Mouse (Mus musculus): ENCODE measurements around the gene Slc4a8. TPM values are rescaled to one million over a fixed set of nuclear protein-coding genes. Genes with fewer than 3 reads are reported as not detected.
A peak's percentile ranks its signal among the peaks of the same experiment; 100 is the strongest.

The Slc4a8 gene
- total RNA-seq (2021), result 10 to 100 TPM; 66.2 to 80.7 TPM

- DNase-seq (ENCODE audit: low spot score in 2 of 2), result peak; percentile 92 to 93
- intact Hi-C loops (cut with DNase I), result loop anchor here (10.0 kb wide), 1 partner anchor 223 kb away; no protein-coding TSS in a partner anchor
Observed at GRCm38 (mm10) chr15:100761419-100762185, at the start of gene Slc4a8. Gene Slc4a8, plus strand, starts transcription at chr15:100761747.

DNA sequence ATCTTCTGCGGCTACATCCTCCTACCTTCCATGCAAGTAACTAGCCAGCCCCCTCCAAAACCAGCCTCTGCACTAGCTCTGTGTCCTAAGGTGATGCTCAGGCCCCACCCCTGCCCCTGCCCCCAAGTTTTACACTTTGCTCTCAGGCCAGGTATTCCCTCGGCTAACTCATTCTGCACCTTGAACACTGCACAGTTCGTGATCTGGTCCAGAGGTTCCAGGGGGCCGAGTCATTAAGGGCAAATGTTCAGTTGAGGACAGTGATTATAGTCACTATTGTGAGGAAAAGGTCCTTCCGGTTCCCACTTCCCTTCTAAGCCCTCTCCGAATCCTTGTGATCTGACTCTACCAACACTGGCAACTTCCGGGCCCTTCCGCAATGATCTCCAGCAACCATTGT, 47.1 kb upstream of the Slc4a8 start:
- intact Hi-C loops (cut with DNase I), result no loop called here
- DNase-seq (ENCODE audit: low spot score in 2 of 2), result no peak

- DNase-seq (ENCODE audit: low spot score in 2 of 2), result no peak
- intact Hi-C loops (cut with DNase I), result no loop called here
Observed at GRCm38 (mm10) chr15:100715399-100715993, 46.1 kb upstream of the Slc4a8 start.

DNA sequence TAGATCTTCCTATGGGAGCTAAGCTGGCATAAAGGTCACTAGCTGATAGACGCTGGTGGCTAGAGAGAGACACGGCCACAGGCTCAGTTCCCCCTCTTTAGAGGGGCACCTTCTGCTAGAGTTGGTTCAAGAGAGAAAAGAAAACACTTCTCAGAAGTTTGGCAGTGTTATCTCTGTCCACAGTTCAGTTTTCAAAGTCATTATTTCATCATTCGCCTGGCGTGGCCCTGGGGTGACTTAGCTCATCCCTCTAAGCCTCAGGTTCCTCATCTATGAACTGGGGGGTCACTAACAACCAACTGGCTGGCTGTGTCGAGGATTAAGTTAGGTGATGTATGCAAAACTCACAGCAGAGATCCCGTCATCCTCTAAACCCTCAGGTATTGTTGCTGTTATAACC, 43.6 kb upstream of the Slc4a8 start:
- intact Hi-C loops (cut with DNase I), result no loop called here
- DNase-seq (ENCODE audit: low spot score in 2 of 2), result no peak

- no peak for DNase-seq (ENCODE audit: low spot score in 2 of 2)
- intact Hi-C loops (cut with DNase I), result no loop called here
Observed at GRCm38 (mm10) chr15:100718572-100718971, 43.0 kb upstream of the Slc4a8 start.

DNA sequence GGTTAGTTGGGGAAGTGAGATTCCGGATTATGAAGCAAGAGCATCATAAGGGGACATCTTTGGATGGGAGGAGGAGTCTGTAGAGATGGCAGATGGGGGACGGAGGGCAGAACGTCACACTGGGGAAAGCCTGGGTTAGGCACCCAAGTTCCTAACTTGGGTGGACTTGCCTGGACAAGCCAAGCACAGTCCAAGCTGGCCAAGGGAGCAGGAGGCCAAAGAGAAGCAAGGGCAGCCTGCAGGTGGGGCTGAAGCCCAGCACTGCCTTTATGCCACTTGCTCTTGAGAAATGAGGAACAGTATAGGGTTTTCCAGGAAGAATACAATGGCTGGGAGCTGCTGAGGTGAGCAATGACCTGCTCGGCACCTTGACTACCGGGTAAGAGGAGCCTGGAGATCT, 42.3 kb upstream of the Slc4a8 start:
- DNase-seq (ENCODE audit: low spot score in 2 of 2), result no peak
- intact Hi-C loops (cut with DNase I), result no loop called here

- intact Hi-C loops (cut with DNase I), result no loop called here
- no peak for DNase-seq (ENCODE audit: low spot score in 2 of 2)
Observed at GRCm38 (mm10) chr15:100720066-100720465, 41.5 kb upstream of the Slc4a8 start.

- DNase-seq (ENCODE audit: low spot score in 2 of 2), result no peak
- intact Hi-C loops (cut with DNase I), result no loop called here
Observed at GRCm38 (mm10) chr15:100721445-100721844, 40.1 kb upstream of the Slc4a8 start.

GRCm38 (mm10) chr15:100722026-100722425, 39.5 kb upstream of the Slc4a8 start:
- intact Hi-C loops (cut with DNase I), result no loop called here
- DNase-seq (ENCODE audit: low spot score in 2 of 2), result no peak

DNA sequence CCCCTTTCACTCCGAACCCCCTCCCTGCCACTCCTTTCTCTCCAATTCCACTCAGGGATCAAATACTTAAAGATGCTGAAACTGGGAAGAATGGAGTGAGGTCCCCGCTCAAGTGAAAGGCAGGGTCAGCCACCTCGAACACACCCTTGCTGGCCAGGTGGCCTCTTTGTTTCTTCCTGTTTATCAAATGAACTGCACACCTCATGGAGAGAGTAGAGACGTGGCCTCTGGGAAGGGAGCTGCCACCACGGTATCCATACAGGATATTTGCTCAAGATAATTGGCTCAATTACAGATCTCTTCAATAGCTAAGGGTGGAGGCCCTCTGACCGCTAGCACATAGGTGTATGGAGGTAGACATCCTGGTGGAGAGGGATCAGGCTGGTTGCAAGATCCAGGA, 39.0 kb upstream of the Slc4a8 start:
- intact Hi-C loops (cut with DNase I), result no loop called here
- DNase-seq (ENCODE audit: low spot score in 2 of 2), result no peak

- DNase-seq (ENCODE audit: low spot score in 2 of 2), result no peak
- intact Hi-C loops (cut with DNase I), result no loop called here
Observed at GRCm38 (mm10) chr15:100723505-100723904, 38.0 kb upstream of the Slc4a8 start.

- no peak for DNase-seq (ENCODE audit: low spot score in 2 of 2)
- intact Hi-C loops (cut with DNase I), result no loop called here
Observed at GRCm38 (mm10) chr15:100726721-100727120, 34.8 kb upstream of the Slc4a8 start.

- no peak for DNase-seq (ENCODE audit: low spot score in 2 of 2)
- intact Hi-C loops (cut with DNase I), result no loop called here
Observed at GRCm38 (mm10) chr15:100727834-100728233, 33.7 kb upstream of the Slc4a8 start.

DNA sequence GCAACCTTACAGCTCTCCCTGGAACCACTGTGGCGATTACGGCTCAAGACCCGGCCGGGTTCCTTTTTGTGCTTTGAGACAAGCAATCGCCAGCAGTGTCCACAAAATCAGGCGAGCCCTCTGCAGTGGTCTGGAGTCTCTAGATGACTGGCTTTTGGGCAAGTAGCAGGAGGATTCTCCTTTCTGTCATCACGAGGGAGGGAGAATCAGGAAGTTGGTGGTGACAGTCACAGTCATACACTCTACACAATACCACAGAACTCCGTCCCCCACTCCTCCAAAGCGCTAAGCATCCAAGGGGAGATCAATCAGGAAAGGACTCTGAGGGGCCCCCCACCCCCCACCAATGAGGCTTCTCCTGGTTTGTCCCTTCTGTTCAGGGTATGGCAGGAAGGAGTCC, 33.0 kb upstream of the Slc4a8 start:
- no peak for DNase-seq (ENCODE audit: low spot score in 2 of 2)
- intact Hi-C loops (cut with DNase I), result no loop called here

DNA sequence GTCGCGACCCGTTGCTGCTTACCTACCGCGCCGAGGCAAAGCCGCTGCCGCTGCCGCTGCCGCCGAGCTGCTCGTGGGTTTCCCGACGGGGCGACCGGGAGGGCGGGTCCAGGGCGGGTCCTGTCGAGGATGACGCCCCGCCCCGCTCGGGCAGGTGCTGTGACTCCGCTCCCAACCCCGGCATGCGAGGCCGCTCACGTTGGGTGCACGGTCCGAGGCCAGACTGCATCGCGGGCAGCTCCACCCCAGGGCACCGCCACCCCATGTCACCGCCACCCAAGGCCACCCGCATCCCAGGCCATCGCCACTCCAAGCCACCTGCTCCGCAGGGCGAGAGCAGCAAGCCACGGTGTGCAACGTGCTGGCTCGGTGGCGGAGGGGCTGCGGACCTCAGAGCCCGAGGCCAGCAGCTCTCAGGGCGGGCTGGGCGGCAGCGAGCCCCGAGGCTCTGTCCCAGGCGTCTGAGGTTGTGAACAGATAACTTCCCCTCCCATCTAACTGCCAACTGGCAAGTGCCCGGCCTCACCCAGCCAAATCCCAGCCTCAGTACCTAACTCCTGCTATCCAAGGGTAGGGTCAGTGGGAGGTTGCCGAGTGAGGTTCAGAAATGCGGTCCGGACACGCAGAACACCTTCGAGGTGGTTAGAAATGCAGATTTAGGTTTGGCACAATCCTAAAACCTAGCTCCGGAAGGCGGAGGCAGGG, 32.1 kb upstream of the Slc4a8 start, which contains the start of gene Galnt6:
Gene Galnt6 (minus strand): TSS at position 96 of the 705 bp plus-strand sequence.
- DNase-seq (ENCODE audit: low spot score in 2 of 2), result no peak
- intact Hi-C loops (cut with DNase I), result no loop called here

- DNase-seq (ENCODE audit: low spot score in 2 of 2), result no peak
- intact Hi-C loops (cut with DNase I), result no loop called here
Observed at GRCm38 (mm10) chr15:100731081-100731480, 30.5 kb upstream of the Slc4a8 start.

DNA sequence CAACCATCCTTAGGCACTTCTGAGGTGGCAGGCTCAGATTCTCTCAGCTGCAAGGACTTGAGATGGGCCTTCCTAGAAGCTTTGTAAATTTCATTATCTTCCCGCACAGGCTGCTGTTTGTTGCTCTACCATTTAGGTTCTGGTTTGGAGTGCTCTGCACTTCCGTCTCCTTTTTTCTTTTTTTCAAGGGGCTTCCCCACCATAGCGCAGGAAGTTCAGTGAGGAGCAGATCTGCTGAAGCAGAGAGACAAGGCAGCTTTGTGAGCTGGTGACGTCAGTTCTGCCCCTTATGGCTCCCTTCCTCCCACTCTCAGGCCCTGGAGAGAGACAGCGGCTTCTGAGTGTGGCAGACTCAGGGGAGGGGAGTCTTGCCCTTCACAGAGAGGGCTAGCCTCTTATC, 29.0 kb upstream of the Slc4a8 start:
- no peak for DNase-seq (ENCODE audit: low spot score in 2 of 2)
- intact Hi-C loops (cut with DNase I), result no loop called here

GRCm38 (mm10) chr15:100735095-100735952, 26.2 kb upstream of the Slc4a8 start:
- no peak for DNase-seq (ENCODE audit: low spot score in 2 of 2)
- intact Hi-C loops (cut with DNase I), result no loop called here

GRCm38 (mm10) chr15:100735953-100736300, 25.6 kb upstream of the Slc4a8 start:
- no peak for DNase-seq (ENCODE audit: low spot score in 2 of 2)
- intact Hi-C loops (cut with DNase I), result no loop called here

DNA sequence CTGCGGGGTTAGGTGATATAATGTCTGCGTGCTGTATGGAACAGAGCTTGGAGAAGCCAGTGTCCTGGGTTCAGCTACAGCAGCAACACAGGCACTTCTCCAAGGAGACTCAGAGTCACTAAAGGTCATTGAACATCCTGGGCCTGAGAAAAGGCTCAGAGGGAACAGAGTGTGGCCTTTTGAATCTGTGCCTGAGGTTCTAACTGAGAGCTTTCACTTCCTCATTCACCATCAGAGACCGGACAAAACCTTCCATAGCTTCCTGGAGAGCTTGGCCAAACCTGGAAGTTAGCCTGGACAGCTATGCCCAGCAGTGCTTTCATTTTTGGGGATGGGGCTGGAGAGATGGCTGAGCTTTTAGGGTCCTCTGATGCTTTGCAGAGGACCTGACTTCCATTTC, 23.9 kb upstream of the Slc4a8 start:
- intact Hi-C loops (cut with DNase I), result no loop called here
- no peak for DNase-seq (ENCODE audit: low spot score in 2 of 2)

Measured in left cerebral cortex, postnatal 36 days (tissue).